Mouse (Mus musculus) kidney, embryonic 14.5 days (tissue): ENCODE results near the gene Palld. TPM values are rescaled to one million over a fixed set of nuclear protein-coding genes. Genes with fewer than 3 reads are reported as not detected.

ENCODE experiments used
- ATAC-seq: fragments of 200-750 bp; cut with Nextera tagmentation; 2 replicates; pipeline ENCODE4 v1.8.0; 2017; ENCODE audit warnings: moderate number of reproducible peaks, mild to moderate bottlenecking, moderate TSS enrichment, moderate library complexity; ENCODE audit not compliant: low FRiP score, low TSS enrichment
- H3K27ac ChIP-seq: fragments of 300-500 bp; sonication (generic); 2 replicates; pipeline ENCODE4 v1.5.1; 2014; ENCODE audit warnings: low read depth, mild to moderate bottlenecking, low read length, moderate library complexity, mixed read lengths
- H3K27me3 ChIP-seq: fragments of 300-500 bp; sonication (generic); 2 replicates; pipeline ENCODE4 v1.6.1; 2014; ENCODE audit warnings: mild to moderate bottlenecking, low read length; ENCODE audit not compliant: control insufficient read depth, insufficient read depth
- H3K36me3 ChIP-seq: fragments of 300-500 bp; sonication (generic); 2 replicates; pipeline ENCODE4 v1.6.1; 2014; ENCODE audit warnings: low read length, mixed read lengths; ENCODE audit not compliant: control insufficient read depth, insufficient read depth
- H3K4me1 ChIP-seq: fragments of 300-500 bp; sonication (generic); 2 replicates; pipeline ENCODE4 v1.6.1; 2014; ENCODE audit warnings: low read length, mixed read lengths; ENCODE audit not compliant: control insufficient read depth, insufficient read depth
- H3K4me2 ChIP-seq: fragments of 300-500 bp; sonication (generic); replicated peaks from 2 replicates; pipeline ENCODE4 v1.6.1; 2014; ENCODE audit warnings: low read depth, mild to moderate bottlenecking, low read length
- H3K4me3 ChIP-seq: fragments of 300-500 bp; sonication (generic); 2 replicates; pipeline ENCODE4 v1.5.1; 2014; ENCODE audit warnings: mild to moderate bottlenecking, low read length
- H3K9ac ChIP-seq: fragments of 300-500 bp; sonication (generic); 2 replicates; pipeline ENCODE4 v1.6.1; 2014; ENCODE audit warnings: low read depth, mild to moderate bottlenecking, low read length, moderate library complexity
- H3K9me3 ChIP-seq: fragments of 300-500 bp; sonication (generic); 2 replicates; pipeline ENCODE4 v1.6.1; 2016; ENCODE audit warnings: low read length; ENCODE audit not compliant: control insufficient read depth
- WGBS: fragments of 180-500 bp; shearing (Covaris S2); extraction: QIAGEN DNeasy Blood & Tissue Kit; methylation state at CpG from one replicate; pipeline ENCODE4 v1.1.7; 2014; 5-methylcytosine and 5-hydroxymethylcytosine counted together
- polyA plus RNA-seq: library from polyadenylated mRNA; unstranded; fragments of >200 nt; fragmentation: Nextera tagmentation; extraction: Ambion mirVana; gene quantifications from 2 replicates; pipeline ENCODE4 v1.2.1, GENCODE M21; 2014

Palld gene
- polyA plus RNA-seq, 1 experiment from 2014 or later = 53.1 TPM

DNA sequence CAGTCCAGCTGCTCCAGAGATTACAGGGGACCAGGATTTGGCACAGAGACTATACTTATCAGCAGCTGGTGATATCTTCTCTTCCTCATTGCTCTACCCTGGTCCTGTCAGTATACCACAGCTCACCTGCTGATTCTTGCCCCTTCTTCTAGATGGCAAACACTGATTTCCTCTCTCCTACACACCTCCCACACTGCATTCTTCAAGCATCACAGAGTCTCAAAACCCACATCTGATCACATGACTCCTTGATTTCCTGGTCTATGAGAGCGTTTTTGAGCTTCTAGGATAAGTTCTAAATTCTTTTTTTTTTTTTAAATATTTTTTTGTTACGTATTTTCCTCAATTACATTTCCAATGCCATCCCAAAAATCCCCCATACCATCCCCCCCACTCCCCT lies 331.9 kb downstream of the Palld start:
- H3K27me3 ChIP-seq = no peaks in the 10 kb centered on the region
- H3K27ac ChIP-seq = no peak overlapping the region
- no peak overlapping the region for H3K9ac ChIP-seq
- no peak overlapping the region for H3K4me2 ChIP-seq
- H3K9me3 ChIP-seq = no peaks in the 10 kb centered on the region
- 91% methylated on average over 2 of the region's 2 CpGs for WGBS
- no peak overlapping the region for H3K4me3 ChIP-seq
- no peaks in the 10 kb centered on the region for H3K4me1 ChIP-seq
- H3K36me3 ChIP-seq = no peaks in the 10 kb centered on the region
- no peak for ATAC-seq

DNA sequence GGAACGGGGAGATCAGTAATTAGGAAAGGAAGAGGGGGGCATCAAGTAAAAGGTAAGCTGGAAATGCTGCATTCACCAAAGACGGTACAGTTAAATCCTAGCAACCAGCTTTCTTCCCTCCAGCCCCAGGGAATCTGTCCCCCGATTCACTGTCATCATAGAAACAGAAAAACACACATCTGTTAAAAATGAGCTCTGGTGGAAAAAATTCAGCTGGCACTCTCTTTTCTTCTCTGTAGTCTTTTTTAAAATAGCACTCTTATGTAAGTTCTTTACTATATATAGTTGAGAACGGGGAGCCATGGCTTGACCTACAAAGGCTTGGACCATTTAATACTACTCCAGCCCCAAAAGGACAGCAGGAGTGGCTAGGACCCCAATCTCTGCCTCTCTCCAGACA lies 332.8 kb downstream of the Palld start:
- Histone ChIP-seq H3K4me3 (no peak overlapping the region), H3K9ac (no peak overlapping the region), H3K36me3 (no peaks in the 10 kb centered on the region), H3K9me3 (no peaks in the 10 kb centered on the region), H3K4me1 (no peaks in the 10 kb centered on the region), H3K4me2 (no peak overlapping the region), H3K27ac (no peak overlapping the region), H3K27me3 (no peaks in the 10 kb centered on the region)
- ATAC-seq = no peak
- 82% methylated on average over 4 of the region's 4 CpGs for WGBS

- H3K4me1 ChIP-seq = no peaks in the 10 kb centered on the region
- H3K9ac ChIP-seq = no peak overlapping the region
- no peak for ATAC-seq
- H3K36me3 ChIP-seq = no peaks in the 10 kb centered on the region
- no peaks in the 10 kb centered on the region for H3K9me3 ChIP-seq
- H3K4me3 ChIP-seq = no peak overlapping the region
- H3K4me2 ChIP-seq = no peak overlapping the region
- H3K27ac ChIP-seq = no peak overlapping the region
- H3K27me3 ChIP-seq = no peaks in the 10 kb centered on the region
Measured at GRCm38 (mm10) chr8:61569211-61569610, 333.3 kb downstream of the Palld start.

DNA sequence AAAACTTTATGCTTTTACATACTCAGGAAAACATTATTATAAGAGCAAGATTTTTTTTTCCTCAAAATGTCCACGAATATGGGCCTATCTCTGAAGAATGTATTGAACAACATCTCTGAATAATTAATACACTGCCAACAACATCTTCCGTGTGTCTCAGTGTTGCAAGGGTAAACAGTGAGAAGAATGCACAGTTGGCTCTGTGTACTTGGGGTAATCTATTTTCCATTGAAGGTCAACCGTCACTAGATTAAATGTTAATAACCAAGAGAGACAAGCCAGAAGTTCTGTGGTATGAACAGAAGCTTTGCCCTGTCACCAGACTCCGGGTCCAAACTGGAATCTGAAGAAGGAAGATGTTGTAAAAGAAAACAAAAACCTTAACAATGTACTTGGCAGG lies 339.1 kb downstream of the Palld start:
- WGBS = 71% methylated on average over 4 of the region's 4 CpGs
- Histone ChIP-seq H3K9me3 (no peaks in the 10 kb centered on the region), H3K4me2 (no peak overlapping the region), H3K27ac (no peak overlapping the region), H3K36me3 (no peaks in the 10 kb centered on the region), H3K27me3 (no peaks in the 10 kb centered on the region), H3K9ac (no peak overlapping the region), H3K4me3 (no peak overlapping the region), H3K4me1 (peaks cover 8% of the 10 kb centered on the region)
- no peak for ATAC-seq

DNA sequence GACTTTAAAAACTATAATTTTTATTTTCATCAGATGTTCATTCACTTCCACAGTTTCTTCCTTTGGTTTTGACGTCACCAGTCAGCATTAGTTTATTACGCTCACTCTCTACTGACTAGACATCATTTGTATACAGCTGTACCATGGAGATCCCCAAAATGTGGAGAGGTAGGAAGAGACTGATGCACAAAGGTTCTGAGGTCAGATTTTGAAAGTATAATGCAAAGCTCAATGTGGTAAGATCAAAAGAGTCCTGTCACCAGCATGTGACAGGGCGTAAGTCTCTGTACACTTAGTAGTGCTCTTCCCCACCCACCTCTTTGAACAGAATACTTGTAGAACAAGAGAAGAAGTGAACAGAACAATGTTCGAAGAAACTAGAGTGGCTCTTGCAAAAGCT lies 339.9 kb downstream of the Palld start:
- ATAC-seq = no peak
- H3K27ac ChIP-seq = no peak overlapping the region
- peaks cover 8% of the 10 kb centered on the region for H3K4me1 ChIP-seq
- H3K36me3 ChIP-seq = no peaks in the 10 kb centered on the region
- no peak overlapping the region for H3K4me3 ChIP-seq
- H3K9me3 ChIP-seq = no peaks in the 10 kb centered on the region
- no peak overlapping the region for H3K9ac ChIP-seq
- no peaks in the 10 kb centered on the region for H3K27me3 ChIP-seq
- no peak overlapping the region for H3K4me2 ChIP-seq
- 95% methylated on average over 4 of the region's 4 CpGs for WGBS

DNA sequence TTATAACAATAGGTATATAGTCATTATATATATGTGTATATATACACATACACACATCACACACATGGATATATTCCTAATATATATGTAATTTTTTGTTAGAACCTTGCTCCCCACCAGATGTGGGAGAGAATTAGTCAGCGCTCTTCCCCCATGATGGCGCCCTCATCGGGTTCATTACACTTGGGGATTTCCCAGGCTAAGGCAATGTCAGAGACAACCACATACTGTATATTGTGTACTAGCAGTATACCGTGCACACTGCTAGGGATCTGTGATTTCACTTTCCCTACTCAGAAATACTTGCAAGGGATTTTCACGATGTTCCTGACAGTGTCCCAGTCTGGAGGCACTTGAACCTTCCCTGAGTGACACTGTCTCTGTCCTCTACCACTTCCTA lies 341.3 kb downstream of the Palld start:
- ATAC-seq = no peak
- Histone ChIP-seq H3K36me3 (no peaks in the 10 kb centered on the region), H3K4me1 (peaks cover 8% of the 10 kb centered on the region), H3K4me3 (no peak overlapping the region), H3K9ac (no peak overlapping the region), H3K4me2 (no peak overlapping the region), H3K27ac (no peak overlapping the region), H3K27me3 (no peaks in the 10 kb centered on the region), H3K9me3 (no peaks in the 10 kb centered on the region)
- 97% methylated on average over 5 of the region's 5 CpGs for whole genome bisulfite sequencing

GRCm38 (mm10) chr8:61559979-61560378 lies 342.5 kb downstream of the Palld start:
- Histone ChIP-seq H3K36me3 (no peaks in the 10 kb centered on the region), H3K27me3 (no peaks in the 10 kb centered on the region), H3K9me3 (no peaks in the 10 kb centered on the region), H3K4me3 (no peak overlapping the region), H3K27ac (no peak overlapping the region), H3K4me1 (peaks cover 8% of the 10 kb centered on the region), H3K9ac (no peak overlapping the region), H3K4me2 (no peak overlapping the region)
- 82% methylated on average over 4 of the region's 4 CpGs for WGBS
- no peak for ATAC-seq

- no peak overlapping the region for H3K27ac ChIP-seq
Measured at GRCm38 (mm10) chr8:61559450-61559849, 343.0 kb downstream of the Palld start.

DNA sequence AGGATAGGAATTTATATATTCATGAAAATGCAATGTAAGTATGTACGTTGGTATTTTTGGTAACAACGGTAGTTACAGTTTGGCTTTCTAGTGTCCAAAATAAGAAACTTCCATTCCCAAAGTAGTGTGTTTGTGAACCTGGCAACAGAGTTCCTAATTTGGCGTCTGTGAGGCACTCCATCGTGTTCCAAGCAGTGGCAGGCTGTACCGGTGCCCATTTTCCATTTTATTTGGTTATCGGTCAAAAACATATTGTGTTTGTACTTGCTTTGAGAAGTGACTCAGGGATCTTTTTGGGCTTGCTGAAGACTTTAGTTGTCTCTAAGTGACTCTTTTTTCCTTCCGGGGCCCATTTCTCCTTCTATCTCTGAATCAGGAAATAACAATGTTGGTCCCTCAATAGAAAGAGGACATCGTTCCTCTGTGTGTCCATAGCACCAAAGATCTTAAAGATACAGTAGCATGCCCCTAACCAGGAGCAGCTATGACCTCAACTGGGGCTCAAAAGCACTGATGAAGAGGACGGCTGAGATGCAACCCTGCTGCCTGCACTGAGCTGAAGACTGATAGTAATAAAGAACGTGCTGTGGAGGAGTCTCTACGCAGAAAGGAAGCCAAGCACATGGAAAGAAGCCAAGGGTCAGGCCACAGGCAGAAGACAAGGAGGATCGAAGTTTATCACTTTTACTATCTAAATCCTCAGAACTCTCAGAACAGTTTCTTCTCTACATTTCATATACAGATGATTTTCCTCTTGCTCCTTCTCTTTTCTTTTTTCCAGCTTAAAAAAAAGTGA lies 344.2 kb downstream of the Palld start:
- no peaks in the 10 kb centered on the region for H3K9me3 ChIP-seq
- ATAC-seq = no peak
- no peaks in the 10 kb centered on the region for H3K36me3 ChIP-seq
- 74% methylated on average over 12 of the region's 12 CpGs for WGBS
- no peak overlapping the region for H3K4me3 ChIP-seq
- no peak overlapping the region for H3K4me2 ChIP-seq
- H3K9ac ChIP-seq = no peak overlapping the region
- H3K27me3 ChIP-seq = no peaks in the 10 kb centered on the region
- no peak overlapping the region for H3K27ac ChIP-seq
- peaks cover 8% of the 10 kb centered on the region for H3K4me1 ChIP-seq

More at GRCm38 (mm10) chr8:61559450-61559849, 343.0 kb downstream of the Palld start:
- no peak overlapping the region for H3K9ac ChIP-seq
- H3K27me3 ChIP-seq = no peaks in the 10 kb centered on the region
- no peak overlapping the region for H3K4me2 ChIP-seq
- WGBS = 45% methylated on average over 5 of the region's 5 CpGs
- ATAC-seq = no peak
- peaks cover 8% of the 10 kb centered on the region for H3K4me1 ChIP-seq
- H3K4me3 ChIP-seq = no peak overlapping the region
- no peaks in the 10 kb centered on the region for H3K9me3 ChIP-seq
- H3K36me3 ChIP-seq = no peaks in the 10 kb centered on the region
